Mouse (Mus musculus): ENCODE measurements at regions not wholly inside any gene's neighbourhood (a gene's known extent, or its start where the extent isn't known, plus 50 kb on each side); places are given as distances from the start of the nearest gene placed in this dataset.

GRCm38 (mm10) chr13:25793216-25793803 is 523.0 kb upstream of the Nrsn1 start:
- Histone ChIP-seq H3K9me3 (replicated peaks; ENCODE audit: insufficient read depth, low read length) (no peaks in the 10 kb centered on the region), H3K27me3 (ENCODE audit: control insufficient read depth in 1 of 2, insufficient read depth in 2 of 2, low read length in 2 of 2) (no peaks in the 10 kb centered on the region), H3K27ac (ENCODE audit: control insufficient read depth, low read depth, low read length) (no peak overlapping the region), H3K79me2 (ENCODE audit: control insufficient read depth, insufficient read depth, low read length, poor library complexity) (no peaks in the 10 kb centered on the region), H3K36me3 (ENCODE audit: control insufficient read depth in 1 of 2, insufficient read depth in 2 of 2, low read length in 2 of 2) (no peaks in the 10 kb centered on the region), H3K4me1 (ENCODE audit: control insufficient read depth in 1 of 2, insufficient read depth in 2 of 2, low read length in 2 of 2) (no peaks in the 10 kb centered on the region), H3K4me3 (ENCODE audit: control insufficient read depth in 1 of 2, insufficient read depth in 1 of 2, low read depth in 2 of 2, low read length in 2 of 2) (no peak overlapping the region), H3K9ac (ENCODE audit: control insufficient read depth, low read depth, low read length, poor library complexity, severe bottlenecking) (no peak overlapping the region)
- TF ChIP-seq POLR2A (IDR thresholded peaks at IDR 0.05; ENCODE audit: control insufficient read depth in 1 of 2, insufficient read depth in 1 of 2, low read depth in 1 of 2, low read length in 2 of 2, poor library complexity in 1 of 2): no peak
- no peak for TF ChIP-seq TAL1 (IDR thresholded peaks at IDR 0.05; ENCODE audit: low read length)
- no peak for TF ChIP-seq MAX (IDR thresholded peaks at IDR 0.05; ENCODE audit: low read length)
- TF ChIP-seq KAT2A (conservative IDR thresholded peaks at IDR 0.05; ENCODE audit: low read depth, low read length): no peak
- TF ChIP-seq TBP (IDR thresholded peaks at IDR 0.05; ENCODE audit: low read depth, low read length): no peak
- no peak for TF ChIP-seq USF2 (IDR thresholded peaks at IDR 0.05; ENCODE audit: borderline replicate concordance in 1 of 2, insufficient read depth in 1 of 2, low read depth in 1 of 2, low read length in 2 of 2)
- TF ChIP-seq MYC (IDR thresholded peaks at IDR 0.05; ENCODE audit: low read depth, low read length): no peak
- TF ChIP-seq NRF1 (IDR thresholded peaks at IDR 0.05; ENCODE audit: insufficient read depth, low read depth, low read length, poor library complexity, severe bottlenecking): no peak
- no peak for DNase-seq (ENCODE audit: low read depth, low spot score)

- Histone ChIP-seq H3K9ac (ENCODE audit: control insufficient read depth, low read depth, low read length, poor library complexity, severe bottlenecking) (no peak overlapping the region), H3K36me3 (ENCODE audit: control insufficient read depth in 1 of 2, insufficient read depth in 2 of 2, low read length in 2 of 2) (no peaks in the 10 kb centered on the region), H3K79me2 (ENCODE audit: control insufficient read depth, insufficient read depth, low read length, poor library complexity) (no peaks in the 10 kb centered on the region), H3K4me1 (ENCODE audit: control insufficient read depth in 1 of 2, insufficient read depth in 2 of 2, low read length in 2 of 2) (no peaks in the 10 kb centered on the region), H3K9me3 (replicated peaks; ENCODE audit: insufficient read depth, low read length) (no peaks in the 10 kb centered on the region), H3K27ac (ENCODE audit: control insufficient read depth, low read depth, low read length) (no peak overlapping the region), H3K4me3 (ENCODE audit: control insufficient read depth in 1 of 2, insufficient read depth in 1 of 2, low read depth in 2 of 2, low read length in 2 of 2) (no peak overlapping the region), H3K27me3 (ENCODE audit: control insufficient read depth in 1 of 2, insufficient read depth in 2 of 2, low read length in 2 of 2) (no peaks in the 10 kb centered on the region)
- no peak for TF ChIP-seq CTCF (IDR thresholded peaks at IDR 0.05 in 2 of 3, conservative IDR thresholded peaks at IDR 0.05 in 1 of 3; ENCODE audit: control insufficient read depth in 1 of 3, insufficient read depth in 1 of 3, low read depth in 2 of 3, low read length in 3 of 3, poor library complexity in 1 of 3, severe bottlenecking in 1 of 3)
- TF ChIP-seq ETS1 (IDR thresholded peaks at IDR 0.05; ENCODE audit: low read depth, low read length): no peak
- no peak for TF ChIP-seq POLR2A (IDR thresholded peaks at IDR 0.05; ENCODE audit: control insufficient read depth in 1 of 2, insufficient read depth in 1 of 2, low read depth in 1 of 2, low read length in 2 of 2, poor library complexity in 1 of 2)
- no peak for TF ChIP-seq MEF2A (IDR thresholded peaks at IDR 0.05; ENCODE audit: extremely low read depth, insufficient replicate concordance, low read depth, low read length, poor library complexity, severe bottlenecking)
- no peak for TF ChIP-seq HCFC1 (IDR thresholded peaks at IDR 0.05; ENCODE audit: low read depth, low read length)
- TF ChIP-seq GATA1 (IDR thresholded peaks at IDR 0.05; ENCODE audit: low read depth, low read length): no peak
- no peak for TF ChIP-seq NELFE (IDR thresholded peaks at IDR 0.05; ENCODE audit: low read depth, low read length)
- no peak for TF ChIP-seq ZMIZ1 (IDR thresholded peaks at IDR 0.05; ENCODE audit: low read depth, low read length)
- TF ChIP-seq MXI1 (IDR thresholded peaks at IDR 0.05; ENCODE audit: low read depth, low read length): no peak
- TF ChIP-seq USF1 (IDR thresholded peaks at IDR 0.05; ENCODE audit: low read depth, low read length): no peak
- TF ChIP-seq MAZ (IDR thresholded peaks at IDR 0.05; ENCODE audit: low read depth, low read length): no peak
- TF ChIP-seq SIN3A (IDR thresholded peaks at IDR 0.05; ENCODE audit: low read length): no peak
- TF ChIP-seq UBTF (IDR thresholded peaks at IDR 0.05; ENCODE audit: borderline replicate concordance, insufficient read depth, low read depth, low read length): no peak
- TF ChIP-seq EP300 (IDR thresholded peaks at IDR 0.05; ENCODE audit: low read depth in 1 of 2, low read length in 2 of 2): no peak
- no peak for TF ChIP-seq POLR2AphosphoS2 (IDR thresholded peaks at IDR 0.05; ENCODE audit: low read length)
- no peak for TF ChIP-seq ELF1 (IDR thresholded peaks at IDR 0.05; ENCODE audit: low read depth, low read length)
- no peak for TF ChIP-seq MYB (IDR thresholded peaks at IDR 0.05; ENCODE audit: low read depth, low read length)
- no peak for TF ChIP-seq USF2 (IDR thresholded peaks at IDR 0.05; ENCODE audit: borderline replicate concordance in 1 of 2, insufficient read depth in 1 of 2, low read depth in 1 of 2, low read length in 2 of 2)
- no peak for TF ChIP-seq RCOR1 (IDR thresholded peaks at IDR 0.05; ENCODE audit: low read depth, low read length)
- TF ChIP-seq KAT2A (conservative IDR thresholded peaks at IDR 0.05; ENCODE audit: low read depth, low read length): no peak
- DNase-seq (ENCODE audit: low read depth, low spot score): no peak
Observed at GRCm38 (mm10) chr13:25781161-25781560, 510.9 kb upstream of the Nrsn1 start.

Measured in MEL (cell line).